Mouse (Mus musculus): ENCODE measurements around the gene Pold4. TPM values are rescaled to one million over a fixed set of nuclear protein-coding genes. Genes with fewer than 3 reads are reported as not detected.
A peak's percentile ranks its signal among the peaks of the same experiment; 100 is the strongest.

Gene Pold4
- polyA plus RNA-seq, 1 experiment from 2014 or later, result 12.7 TPM

GRCm38 (mm10) chr19:4211891-4212588 lies 19.7 kb upstream of the Pold4 start:
- Histone ChIP-seq H3K27me3 (ENCODE audit: control insufficient read depth, insufficient read depth, low read length) (peaks cover 2% of the 10 kb centered on the region; the same call in 1 of the 2 replicates), H3K9ac (replicated peaks; ENCODE audit: low read length) (peak overlapping the region; percentile 39), H3K36me3 (replicated peaks; ENCODE audit: control insufficient read depth, insufficient read depth, low read depth, low read length) (no peaks in the 10 kb centered on the region), H3K4me3 (ENCODE audit: low read depth, low read length) (no peak overlapping the region), H3K4me1 (ENCODE audit: control insufficient read depth, insufficient read depth, low read length) (peaks cover 21% of the 10 kb centered on the region), H3K4me2 (ENCODE audit: low read depth, low read length) (peak overlapping the region; percentile 25; the same call in 1 of the 2 replicates), H3K9me3 (replicated peaks; ENCODE audit: control insufficient read depth, low read length) (no peaks in the 10 kb centered on the region), H3K27ac (replicated peaks; ENCODE audit: low read depth, low read length) (no peak overlapping the region)
- 19% methylated on average over 4 of the region's 4 CpGs for WGBS
- no peak for DNase-seq (ENCODE audit: low spot score)
- no peak for ATAC-seq (replicated peaks; ENCODE audit: insufficient number of reproducible peaks, low FRiP score, low TSS enrichment, low read depth)

- ATAC-seq (replicated peaks; ENCODE audit: insufficient number of reproducible peaks, low FRiP score, low TSS enrichment, low read depth), result no peak
- peak overlapping the region; percentile 95 for H3K9ac ChIP-seq (replicated peaks; ENCODE audit: low read length)
- no peaks in the 10 kb centered on the region for H3K9me3 ChIP-seq (replicated peaks; ENCODE audit: control insufficient read depth, low read length)
- peak overlapping the region; percentile 75 for H3K4me3 ChIP-seq (ENCODE audit: low read depth, low read length)
- peak overlapping the region; percentile 97 for H3K4me2 ChIP-seq (ENCODE audit: low read depth, low read length)
- H3K27ac ChIP-seq (replicated peaks; ENCODE audit: low read depth, low read length), result peak overlapping the region; percentile 43
- no peaks in the 10 kb centered on the region for H3K36me3 ChIP-seq (replicated peaks; ENCODE audit: control insufficient read depth, insufficient read depth, low read depth, low read length)
- WGBS, result 10% methylated on average over 9 of the region's 9 CpGs
- no peak for DNase-seq (ENCODE audit: low spot score)
- peaks cover 23% of the 10 kb centered on the region for H3K4me1 ChIP-seq (ENCODE audit: control insufficient read depth, insufficient read depth, low read length)
- peaks cover 2% of the 10 kb centered on the region; the same call in 1 of the 2 replicates for H3K27me3 ChIP-seq (ENCODE audit: control insufficient read depth, insufficient read depth, low read length)
Measured at GRCm38 (mm10) chr19:4213524-4213974, 18.1 kb upstream of the Pold4 start.

- Histone ChIP-seq H3K4me1 (ENCODE audit: control insufficient read depth, insufficient read depth, low read length) (peaks cover 23% of the 10 kb centered on the region), H3K4me3 (ENCODE audit: low read depth, low read length) (peak within 1 kb of the TSS; percentile 75), H3K27me3 (ENCODE audit: control insufficient read depth, insufficient read depth, low read length) (peaks cover 2% of the 10 kb centered on the region; the same call in 1 of the 2 replicates), H3K36me3 (replicated peaks; ENCODE audit: control insufficient read depth, insufficient read depth, low read depth, low read length) (no peaks in the 10 kb centered on the region), H3K27ac (replicated peaks; ENCODE audit: low read depth, low read length) (peak within 1 kb of the TSS; percentile 78), H3K4me2 (ENCODE audit: low read depth, low read length) (peak within 1 kb of the TSS; percentile 97), H3K9me3 (replicated peaks; ENCODE audit: control insufficient read depth, low read length) (no peaks in the 10 kb centered on the region), H3K9ac (replicated peaks; ENCODE audit: low read length) (peak within 1 kb of the TSS; percentile 95)
- ATAC-seq (replicated peaks; ENCODE audit: insufficient number of reproducible peaks, low FRiP score, low TSS enrichment, low read depth) (peak; percentile 24; the same call in 1 of the 2 replicates), DNase-seq (ENCODE audit: low spot score) (peak; percentile 65)
- WGBS, result under 1% methylated on average over 43 of the region's 49 CpGs
Measured at GRCm38 (mm10) chr19:4214071-4214770, 17.5 kb upstream of the Pold4 start, which contains the start of the genes Clcf1 and AC109138.7. TSS of gene Clcf1 (plus strand) at chr19:4214238. TSS of gene AC109138.7 (plus strand) at chr19:4214357.

GRCm38 (mm10) chr19:4214771-4215450 lies 16.8 kb upstream of the Pold4 start:
- Histone ChIP-seq H3K27ac (replicated peaks; ENCODE audit: low read depth, low read length) (peak overlapping the region; percentile 78), H3K4me1 (ENCODE audit: control insufficient read depth, insufficient read depth, low read length) (peaks cover 23% of the 10 kb centered on the region), H3K9me3 (replicated peaks; ENCODE audit: control insufficient read depth, low read length) (no peaks in the 10 kb centered on the region), H3K4me2 (ENCODE audit: low read depth, low read length) (peak overlapping the region; percentile 97), H3K4me3 (ENCODE audit: low read depth, low read length) (peak overlapping the region; percentile 75), H3K9ac (replicated peaks; ENCODE audit: low read length) (peak overlapping the region; percentile 95), H3K36me3 (replicated peaks; ENCODE audit: control insufficient read depth, insufficient read depth, low read depth, low read length) (no peaks in the 10 kb centered on the region), H3K27me3 (ENCODE audit: control insufficient read depth, insufficient read depth, low read length) (peaks cover 2% of the 10 kb centered on the region; the same call in 1 of the 2 replicates)
- ATAC-seq (replicated peaks; ENCODE audit: insufficient number of reproducible peaks, low FRiP score, low TSS enrichment, low read depth), result peak; percentile 14; the same call in 1 of the 2 replicates
- WGBS, result under 1% methylated on average over 44 of the region's 81 CpGs
- peak; percentile 55 for DNase-seq (ENCODE audit: low spot score)

GRCm38 (mm10) chr19:4215451-4215840 lies 16.3 kb upstream of the Pold4 start:
- peak overlapping the region; percentile 75 for H3K4me3 ChIP-seq (ENCODE audit: low read depth, low read length)
- peaks cover 2% of the 10 kb centered on the region; the same call in 1 of the 2 replicates for H3K27me3 ChIP-seq (ENCODE audit: control insufficient read depth, insufficient read depth, low read length)
- H3K4me1 ChIP-seq (ENCODE audit: control insufficient read depth, insufficient read depth, low read length), result peaks cover 23% of the 10 kb centered on the region
- 6% methylated on average over 18 of the region's 21 CpGs for WGBS
- DNase-seq (ENCODE audit: low spot score) (no peak), ATAC-seq (replicated peaks; ENCODE audit: insufficient number of reproducible peaks, low FRiP score, low TSS enrichment, low read depth) (no peak)
- peak overlapping the region; percentile 95 for H3K9ac ChIP-seq (replicated peaks; ENCODE audit: low read length)
- H3K27ac ChIP-seq (replicated peaks; ENCODE audit: low read depth, low read length), result peak overlapping the region; percentile 78
- H3K36me3 ChIP-seq (replicated peaks; ENCODE audit: control insufficient read depth, insufficient read depth, low read depth, low read length), result no peaks in the 10 kb centered on the region
- peak overlapping the region; percentile 97 for H3K4me2 ChIP-seq (ENCODE audit: low read depth, low read length)
- no peaks in the 10 kb centered on the region for H3K9me3 ChIP-seq (replicated peaks; ENCODE audit: control insufficient read depth, low read length)

GRCm38 (mm10) chr19:4216041-4216685 lies 15.5 kb upstream of the Pold4 start:
- no peak overlapping the region for H3K9ac ChIP-seq (replicated peaks; ENCODE audit: low read length)
- no peaks in the 10 kb centered on the region for H3K9me3 ChIP-seq (replicated peaks; ENCODE audit: control insufficient read depth, low read length)
- peaks cover 23% of the 10 kb centered on the region for H3K4me1 ChIP-seq (ENCODE audit: control insufficient read depth, insufficient read depth, low read length)
- H3K36me3 ChIP-seq (replicated peaks; ENCODE audit: control insufficient read depth, insufficient read depth, low read depth, low read length), result no peaks in the 10 kb centered on the region
- 0 out of 2 replicates have a peak overlapping the region, but pooled peaks have one; percentile 29 for H3K27ac ChIP-seq (replicated peaks; ENCODE audit: low read depth, low read length)
- WGBS, result 15% methylated on average over 14 of the region's 14 CpGs
- ATAC-seq (replicated peaks; ENCODE audit: insufficient number of reproducible peaks, low FRiP score, low TSS enrichment, low read depth) (no peak), DNase-seq (ENCODE audit: low spot score) (peak; percentile 65)
- H3K27me3 ChIP-seq (ENCODE audit: control insufficient read depth, insufficient read depth, low read length), result peaks cover 2% of the 10 kb centered on the region; the same call in 1 of the 2 replicates
- no peak overlapping the region for H3K4me3 ChIP-seq (ENCODE audit: low read depth, low read length)
- H3K4me2 ChIP-seq (ENCODE audit: low read depth, low read length), result peak overlapping the region; percentile 14; the same call in 1 of the 2 replicates

GRCm38 (mm10) chr19:4217140-4217539 lies 14.6 kb upstream of the Pold4 start:
- ATAC-seq (replicated peaks; ENCODE audit: insufficient number of reproducible peaks, low FRiP score, low TSS enrichment, low read depth), result peak; percentile 70
- Histone ChIP-seq H3K36me3 (replicated peaks; ENCODE audit: control insufficient read depth, insufficient read depth, low read depth, low read length) (no peaks in the 10 kb centered on the region), H3K9me3 (replicated peaks; ENCODE audit: control insufficient read depth, low read length) (no peaks in the 10 kb centered on the region), H3K27me3 (ENCODE audit: control insufficient read depth, insufficient read depth, low read length) (no peaks in the 10 kb centered on the region; the same call in 1 of the 2 replicates), H3K27ac (replicated peaks; ENCODE audit: low read depth, low read length) (0 out of 2 replicates have a peak overlapping the region, but pooled peaks have one; percentile 29), H3K4me1 (ENCODE audit: control insufficient read depth, insufficient read depth, low read length) (peaks cover 20% of the 10 kb centered on the region), H3K4me2 (ENCODE audit: low read depth, low read length) (peak overlapping the region; percentile 14), H3K4me3 (ENCODE audit: low read depth, low read length) (peak overlapping the region; percentile 7; the same call in 1 of the 2 replicates), H3K9ac (replicated peaks; ENCODE audit: low read length) (no peak overlapping the region)
- peak; percentile 65 for DNase-seq (ENCODE audit: low spot score)
- WGBS, result 3% methylated on average over 5 of the region's 5 CpGs

All from embryonic facial prominence, embryonic 11.5 days (tissue).